Comparison of ENCODE assay signal across 22 mouse cellular contexts in genomic region chr8:124082616-124083015, GRCm38 (mm10).
DNase-seq lines count a peak whose midpoint lies in the region.
"Had no signal": no experiment of that assay in that cellular context is flagged by ENCODE, and none has a peak within 500 bp of the region (broad histone marks: within the 10 kb centered on the region; RNA-seq: fewer than 3 reads in every experiment).

No protein-coding gene starts in this region.

- peaks cover 22% of the 10 kb centered on the region for H3K27me3 ChIP-seq in heart, embryonic 10.5 days (ENCODE audit: insufficient read depth, poor library complexity, severe bottlenecking)
- H3K27me3 ChIP-seq: CH12.LX; embryonic facial prominence, embryonic 15.5 days; Patski had no signal

- intact Hi-C loops in heart, postnatal 10 days (cut with DNase I), result no loop called here
- intact Hi-C loops in left cerebral cortex, postnatal 25 days (cut with DNase I), result loop anchor here (5.0 kb wide), 2 partner anchors 80 to 100 kb away; no protein-coding TSS in a partner anchor

- no peaks in the 10 kb centered on the region for H3K36me3 ChIP-seq in heart, embryonic 10.5 days
- H3K36me3 ChIP-seq: embryonic facial prominence, embryonic 15.5 days; forebrain, embryonic 10.5 days; hindbrain, embryonic 13.5 days had no signal

- H3K4me3 ChIP-seq in heart, embryonic 10.5 days, result no peak overlapping the region
- H3K4me3 ChIP-seq: embryonic facial prominence, embryonic 15.5 days; erythroblast, embryonic 14.5 days; forebrain, embryonic 10.5 days; hindbrain, embryonic 13.5 days had no signal

- no peak overlapping the region for H3K27ac ChIP-seq in heart, embryonic 10.5 days
- H3K27ac ChIP-seq: embryonic facial prominence, embryonic 15.5 days; forebrain, embryonic 10.5 days; hindbrain, embryonic 13.5 days; hindbrain, postnatal 0 days had no signal

- H3K4me1 ChIP-seq in heart, embryonic 10.5 days, result peaks cover 22% of the 10 kb centered on the region

- WGBS in heart, embryonic 10.5 days, result 89% methylated on average over 8 of the region's 8 CpGs

- no peaks in the 10 kb centered on the region for H3K9me3 ChIP-seq in heart, embryonic 10.5 days
- H3K9me3 ChIP-seq: embryonic facial prominence, embryonic 15.5 days; forebrain, embryonic 10.5 days; hindbrain, embryonic 13.5 days had no signal

- DNase-seq in heart, embryonic 10.5 days (ENCODE audit: low spot score), result peak; percentile 72
- no peak for DNase-seq in heart, postnatal 10 days
- peak; percentile 28 to 81 for DNase-seq in left cerebral cortex, postnatal 25 days (ENCODE audit: low spot score in 2 of 2)
- no peak for DNase-seq in left cerebral cortex, adult 11 months (ENCODE audit: low spot score)
- peak; percentile 30 for DNase-seq in right cerebral cortex, postnatal 25 days
- no peak for DNase-seq in right cerebral cortex, postnatal 10 days (ENCODE audit: low spot score in 2 of 2)
- DNase-seq in right cerebral cortex, postnatal 36 days (ENCODE audit: low spot score in 2 of 2), result peak; percentile 41 to 61
- DNase-seq in lung, postnatal 36 days, result no peak
- DNase-seq: adrenal gland, postnatal 14 days; cerebellum, adult 8-10 months; cerebellum, postnatal 14 days; embryo, embryonic 11 days; gastrocnemius, postnatal 36 days; heart, adult 11 months; heart, postnatal 14 days had no signal

Comparison
In these comparisons a context has a peak if more than half of its experiments do, and no peak if none do; other contexts are left out.
1. DNase-seq: peak in heart, embryonic 10.5 days (single experiment), left cerebral cortex, postnatal 25 days (2 of 2), right cerebral cortex, postnatal 25 days (single experiment) and right cerebral cortex, postnatal 36 days (2 of 2); none in heart, postnatal 10 days (0 of 2), left cerebral cortex, adult 11 months (single experiment), right cerebral cortex, postnatal 10 days (0 of 2) and lung, postnatal 36 days (single experiment).